Mouse (Mus musculus) ES-Bruce4 (cell line): ENCODE data around the gene Zfp687.

Experiments used
- CTCF ChIP-seq: IDR thresholded peaks from one replicate; pipeline ENCODE4 v1.8.1; 2011; ENCODE audit warnings: low read depth, low read length
- EP300 ChIP-seq: IDR thresholded peaks from 2 replicates; pipeline ENCODE4 v1.6.1; 2011; ENCODE audit warnings: low read depth, low read length; ENCODE audit not compliant: insufficient read depth
- POLR2A ChIP-seq: IDR thresholded peaks from one replicate; pipeline ENCODE4 v1.8.1; 2011; ENCODE audit warnings: low read length; ENCODE audit not compliant: insufficient read depth

GRCm38 (mm10) chr3:95025202-95025601, 10.0 kb upstream of the Zfp687 start:
- TF ChIP-seq POLR2A, result no peak
- TF ChIP-seq EP300, result no peak
- no peak for TF ChIP-seq CTCF
